Mouse (Mus musculus) thymus, adult 2 months (tissue): ENCODE measurements around the gene Csnka2ip.

Experiments used
- CTCF ChIP-seq: fragments of 200-500 bp; IDR thresholded peaks from 2 replicates; pipeline ENCODE4 v1.5.1; 2012; ENCODE audit warnings: mild to moderate bottlenecking, control low read depth, low read length, moderate library complexity, borderline replicate concordance; ENCODE audit not compliant: control insufficient read depth, poor library complexity, insufficient read depth; ENCODE audit errors: extremely low read depth
- POLR2A ChIP-seq: fragments of 200-500 bp; IDR thresholded peaks from 2 replicates; pipeline ENCODE4 v1.6.1; 2012; ENCODE audit warnings: mild to moderate bottlenecking, low read length, control low read depth, moderate library complexity; ENCODE audit not compliant: control insufficient read depth, poor library complexity, insufficient read depth; ENCODE audit errors: extremely low read depth

DNA sequence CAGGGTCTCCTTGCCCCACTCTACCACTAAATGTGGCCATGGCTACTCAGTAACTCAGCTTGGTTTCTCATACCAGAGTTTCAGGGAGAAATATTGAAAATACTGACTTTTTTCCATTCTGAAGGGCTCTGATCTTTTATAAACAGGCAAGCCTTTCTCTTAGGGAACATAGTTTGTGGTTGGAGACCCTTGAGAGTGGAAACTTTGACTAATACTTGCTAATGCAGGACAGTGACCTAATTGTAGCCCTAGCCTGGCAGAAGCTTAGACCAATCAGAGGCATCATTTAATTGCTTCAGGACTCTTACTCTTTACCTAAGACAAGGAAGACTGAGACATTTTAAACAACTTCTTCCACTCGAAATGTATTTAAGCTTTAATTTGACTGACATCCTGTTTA is 39.1 kb downstream of the Csnka2ip start:
- TF ChIP-seq CTCF (no peak), POLR2A (no peak)
